Mouse (Mus musculus): ENCODE results near the gene Gjb5. TPM values are rescaled to one million over a fixed set of nuclear protein-coding genes. Genes with fewer than 3 reads are reported as not detected.

Gjb5 gene
- total and polyA plus RNA-seq, 3 experiments = not detected

DNA sequence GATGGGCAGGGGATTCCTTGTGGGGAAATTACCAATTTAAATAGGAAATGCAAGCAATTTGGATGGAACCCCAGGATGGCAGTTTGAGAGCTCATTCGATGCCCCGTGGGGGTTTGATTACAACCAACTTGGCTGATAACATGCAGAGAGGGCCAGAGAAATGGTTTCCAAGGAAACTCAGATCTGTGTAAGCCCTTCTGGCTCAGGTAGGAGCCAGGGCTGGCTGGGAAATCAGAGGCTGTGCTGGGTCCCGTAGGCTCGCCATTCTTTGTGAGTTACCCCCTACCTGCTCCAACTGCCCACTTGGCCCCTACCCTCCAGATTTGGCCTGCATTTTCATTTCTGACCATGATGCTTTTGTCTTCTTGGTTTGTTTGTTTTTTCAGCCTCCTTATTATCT, 44.2 kb upstream of the Gjb5 start:
- Histone ChIP-seq H3K9me3 (replicated peaks; ENCODE audit: insufficient read depth, low read length) (no peaks in the 10 kb centered on the region), H3K4me3 (ENCODE audit: control insufficient read depth in 1 of 2, insufficient read depth in 1 of 2, low read depth in 2 of 2, low read length in 2 of 2) (no peak overlapping the region), H3K36me3 (ENCODE audit: control insufficient read depth in 1 of 2, insufficient read depth in 2 of 2, low read length in 2 of 2) (no peaks in the 10 kb centered on the region), H3K9ac (ENCODE audit: control insufficient read depth, low read depth, low read length, poor library complexity, severe bottlenecking) (no peak overlapping the region), H3K79me2 (ENCODE audit: control insufficient read depth, insufficient read depth, low read length, poor library complexity) (no peaks in the 10 kb centered on the region), H3K27me3 (ENCODE audit: control insufficient read depth in 1 of 2, insufficient read depth in 2 of 2, low read length in 2 of 2) (no peaks in the 10 kb centered on the region), H3K27ac (ENCODE audit: control insufficient read depth, low read depth, low read length) (no peak overlapping the region), H3K4me1 (ENCODE audit: control insufficient read depth in 1 of 2, insufficient read depth in 2 of 2, low read length in 2 of 2) (no peaks in the 10 kb centered on the region)
- TF ChIP-seq NELFE (IDR thresholded peaks at IDR 0.05; ENCODE audit: low read depth, low read length) = no peak
- TF ChIP-seq ZC3H11A (IDR thresholded peaks at IDR 0.05; ENCODE audit: low read depth, low read length) = no peak
- TF ChIP-seq JUND (IDR thresholded peaks at IDR 0.05; ENCODE audit: low read depth, low read length) = no peak
- TF ChIP-seq MYB (IDR thresholded peaks at IDR 0.05; ENCODE audit: low read depth, low read length) = no peak
- TF ChIP-seq MAZ (IDR thresholded peaks at IDR 0.05; ENCODE audit: low read depth, low read length) = no peak
- no peak for DNase-seq (ENCODE audit: low read depth, low spot score)

DNA sequence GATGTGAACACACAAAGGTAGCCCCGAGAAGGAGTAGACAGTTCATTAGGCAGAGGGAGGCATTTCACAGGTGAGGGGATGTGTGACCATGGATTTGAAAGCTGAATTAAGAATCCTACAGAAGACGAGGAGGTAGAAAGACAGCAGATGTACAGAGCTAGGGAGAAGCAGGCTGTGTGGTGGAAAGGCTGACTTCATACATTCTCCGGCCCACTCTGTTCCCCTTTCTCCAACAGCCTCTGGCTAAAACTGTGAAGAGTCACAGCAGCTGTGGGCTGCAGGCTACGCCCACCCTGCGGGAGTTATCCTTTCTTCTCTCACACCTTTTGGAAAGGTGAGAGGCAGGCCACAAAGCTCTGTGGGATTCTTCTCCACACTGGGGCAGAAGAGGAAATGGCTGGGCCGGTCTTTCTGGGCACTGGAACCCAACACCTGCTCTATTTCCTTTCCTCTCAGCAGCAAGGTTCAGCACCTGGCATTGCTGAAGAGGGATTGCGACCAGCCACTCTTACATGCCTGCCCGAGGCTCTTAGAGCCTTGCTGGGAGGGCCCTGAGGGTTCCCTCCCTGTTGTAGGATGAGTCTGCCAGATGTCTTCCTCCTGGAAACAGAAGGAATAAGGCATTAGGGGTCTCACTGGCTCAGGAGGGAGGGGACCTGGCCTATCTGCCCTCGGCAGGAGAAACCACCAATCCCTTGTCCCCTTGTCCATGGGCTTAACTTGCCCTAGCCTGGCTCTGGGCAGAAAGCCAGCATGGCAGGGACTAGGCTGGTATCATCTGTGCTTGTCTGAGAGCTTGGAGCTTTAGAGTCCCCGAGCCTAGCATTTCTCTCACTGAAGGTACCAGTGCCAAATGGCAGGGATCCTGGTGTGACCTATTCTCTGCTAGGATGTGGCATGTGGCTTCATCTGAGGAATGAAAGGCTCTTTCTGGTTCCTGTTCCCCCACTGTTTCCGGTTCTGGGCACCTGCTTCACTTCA, 42.5 kb upstream of the Gjb5 start:
- Histone ChIP-seq H3K9me3 (replicated peaks; ENCODE audit: insufficient read depth, low read length) (no peaks in the 10 kb centered on the region), H3K27me3 (ENCODE audit: control insufficient read depth in 1 of 2, insufficient read depth in 2 of 2, low read length in 2 of 2) (no peaks in the 10 kb centered on the region), H3K4me3 (ENCODE audit: control insufficient read depth in 1 of 2, insufficient read depth in 1 of 2, low read depth in 2 of 2, low read length in 2 of 2) (no peak overlapping the region), H3K27ac (ENCODE audit: control insufficient read depth, low read depth, low read length) (no peak overlapping the region), H3K79me2 (ENCODE audit: control insufficient read depth, insufficient read depth, low read length, poor library complexity) (no peaks in the 10 kb centered on the region), H3K36me3 (ENCODE audit: control insufficient read depth in 1 of 2, insufficient read depth in 2 of 2, low read length in 2 of 2) (no peaks in the 10 kb centered on the region), H3K4me1 (ENCODE audit: control insufficient read depth in 1 of 2, insufficient read depth in 2 of 2, low read length in 2 of 2) (no peaks in the 10 kb centered on the region), H3K9ac (ENCODE audit: control insufficient read depth, low read depth, low read length, poor library complexity, severe bottlenecking) (no peak overlapping the region)
- no peak for TF ChIP-seq MEF2A (IDR thresholded peaks at IDR 0.05; ENCODE audit: extremely low read depth, insufficient replicate concordance, low read depth, low read length, poor library complexity, severe bottlenecking)
- TF ChIP-seq RAD21 (IDR thresholded peaks at IDR 0.05; ENCODE audit: low read depth, low read length) = no peak
- no peak for TF ChIP-seq USF1 (IDR thresholded peaks at IDR 0.05; ENCODE audit: low read depth, low read length)
- TF ChIP-seq POLR2A (IDR thresholded peaks at IDR 0.05; ENCODE audit: control insufficient read depth in 1 of 2, insufficient read depth in 1 of 2, low read depth in 1 of 2, low read length in 2 of 2, poor library complexity in 1 of 2) = no peak
- no peak for TF ChIP-seq MAFK (IDR thresholded peaks at IDR 0.05; ENCODE audit: borderline replicate concordance, low read depth, low read length)
- TF ChIP-seq CHD1 (IDR thresholded peaks at IDR 0.05; ENCODE audit: low read depth, low read length) = no peak
- TF ChIP-seq TBP (IDR thresholded peaks at IDR 0.05; ENCODE audit: low read depth, low read length) = no peak
- TF ChIP-seq ZNF384 (IDR thresholded peaks at IDR 0.05; ENCODE audit: low read depth, low read length) = no peak
- TF ChIP-seq MXI1 (IDR thresholded peaks at IDR 0.05; ENCODE audit: low read depth, low read length) = no peak
- DNase-seq (ENCODE audit: low read depth, low spot score) = no peak

Measured in MEL (cell line).